Mouse (Mus musculus) frontal cortex, adult (tissue): ENCODE data around the gene Kirrel.

Experiments
- ATAC-seq: cut with Nextera tagmentation; 2 replicates; pipeline ENCODE4 v1.9.2; 2017; ENCODE audit warnings: mild to moderate bottlenecking, moderate library complexity, mixed read lengths; ENCODE audit not compliant: low TSS enrichment

Gene Kirrel

DNA sequence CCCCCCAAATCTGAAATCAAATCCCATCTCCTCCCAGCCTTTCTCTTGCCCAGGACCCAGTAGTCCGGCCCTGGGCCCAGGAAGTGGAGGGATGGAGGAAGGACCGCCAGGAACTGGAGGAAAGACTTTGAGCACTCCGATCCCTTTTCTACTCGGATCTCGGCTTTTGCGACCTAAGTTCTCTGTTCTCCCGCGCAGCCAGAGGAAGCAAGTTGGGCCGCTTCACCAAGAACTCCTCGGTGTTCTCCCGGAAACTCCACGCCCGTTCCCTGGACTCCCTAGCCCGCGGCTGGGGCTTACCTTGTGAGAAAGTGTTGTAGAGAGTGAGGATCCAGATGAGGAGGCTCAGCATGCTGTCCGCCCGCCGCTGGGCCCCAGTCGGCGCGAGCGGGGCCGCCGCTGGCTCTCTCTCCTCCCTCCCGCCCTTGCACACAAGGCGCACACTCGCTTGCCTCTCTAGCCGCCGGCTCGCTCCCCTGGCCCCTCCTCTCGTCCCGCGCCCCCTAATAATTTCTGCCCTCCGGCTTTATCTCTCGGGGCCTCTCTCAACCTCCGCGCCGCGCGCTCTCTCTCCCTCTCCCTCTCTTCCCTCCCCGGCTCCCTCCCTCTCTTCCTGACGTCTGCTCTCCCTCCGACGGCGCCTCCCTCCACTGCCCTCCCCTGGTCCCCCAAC, at the start of gene Kirrel:
TSS of gene Kirrel (minus strand) at position 652 of the 673 bp plus-strand sequence.
- peak; percentile 68 for ATAC-seq

DNA sequence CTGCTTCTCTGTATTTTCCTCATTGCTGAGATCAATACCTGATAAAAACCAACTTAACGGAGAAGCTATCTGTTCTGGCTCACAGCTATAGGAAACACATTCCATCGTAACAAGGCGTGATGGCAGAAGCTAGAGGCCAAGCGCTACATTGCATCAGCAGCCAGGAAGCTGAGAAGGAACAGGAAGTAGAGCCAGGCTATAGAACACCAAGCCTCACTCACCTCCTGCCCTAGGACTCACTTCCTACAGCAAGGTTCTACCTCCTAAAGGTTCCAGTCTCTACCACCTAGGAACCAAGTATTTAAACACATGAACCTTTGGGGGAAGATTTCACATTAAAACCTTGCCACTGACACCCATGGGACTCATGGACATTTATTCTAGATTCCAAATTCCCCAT, 49.1 kb upstream of the Kirrel start:
- no peak for ATAC-seq

DNA sequence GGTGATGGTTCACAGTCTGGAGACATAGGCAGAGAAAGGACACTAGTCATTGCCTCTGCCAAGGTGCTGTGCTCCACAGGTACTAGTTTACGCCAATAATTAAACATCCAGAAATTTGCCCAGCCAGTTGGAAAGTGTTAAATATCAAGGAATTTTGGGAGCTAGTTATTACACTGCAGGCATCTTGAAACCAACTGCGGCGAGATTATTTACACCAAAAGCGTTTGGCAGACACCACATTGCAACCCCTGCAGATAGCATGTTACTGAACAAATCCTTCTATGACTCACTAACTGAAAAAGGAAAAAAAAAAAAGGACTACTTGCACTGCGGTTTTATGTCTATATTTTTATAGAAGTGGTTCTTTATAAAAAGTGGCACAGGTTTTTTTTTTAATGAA, 47.8 kb upstream of the Kirrel start:
- ATAC-seq = no peak

DNA sequence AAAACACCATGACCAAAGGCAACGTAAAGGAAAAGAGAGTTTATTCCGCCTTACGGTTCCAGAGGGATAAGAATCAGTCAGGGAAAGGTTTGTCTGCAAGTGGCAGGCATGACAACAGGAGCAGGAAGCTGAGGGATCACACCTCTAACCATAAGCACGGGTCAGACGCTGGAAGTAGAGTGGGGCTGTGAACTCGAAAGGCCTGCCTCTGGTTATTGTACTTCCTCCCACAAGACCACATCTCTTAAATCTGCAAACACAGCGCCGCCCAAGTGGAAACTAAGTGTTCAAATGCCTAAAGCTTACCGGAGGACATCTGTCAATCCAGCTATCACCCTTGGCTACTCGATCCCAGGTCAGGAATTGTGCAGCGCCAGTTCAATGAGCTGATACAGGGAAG, 40.6 kb upstream of the Kirrel start:
- ATAC-seq = no peak

DNA sequence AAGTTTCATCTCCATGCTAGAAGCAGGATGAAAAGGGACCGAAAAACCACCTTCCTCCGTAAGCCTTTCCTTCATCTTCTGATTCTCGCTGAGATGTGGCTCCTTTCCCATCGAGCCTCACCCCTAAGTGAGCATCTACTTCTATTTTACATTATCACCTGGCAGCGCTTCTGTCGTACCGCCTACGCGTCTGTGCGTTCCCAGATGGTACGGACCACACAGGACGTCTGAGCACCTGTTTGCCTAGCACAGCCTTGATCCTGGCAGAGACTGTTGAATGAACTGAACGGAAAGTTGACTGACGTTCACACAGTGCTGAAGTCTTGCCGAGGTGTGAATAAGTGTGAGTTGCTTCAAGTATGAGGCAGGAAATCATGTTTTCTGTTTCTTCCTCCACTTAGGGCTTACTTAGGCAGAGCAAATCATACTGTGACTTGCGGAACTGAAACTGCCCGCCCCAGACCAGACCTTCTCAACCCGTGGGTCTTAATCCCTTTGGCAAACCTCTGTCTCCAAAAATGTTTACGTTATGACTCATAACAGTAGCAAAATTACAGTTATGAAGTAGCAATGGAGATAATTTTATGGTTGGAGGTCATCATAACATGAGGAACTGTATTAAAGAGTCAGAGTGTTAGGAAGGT, 39.8 kb upstream of the Kirrel start:
- ATAC-seq = peak; percentile 31; the same call in 1 of the 2 replicates

DNA sequence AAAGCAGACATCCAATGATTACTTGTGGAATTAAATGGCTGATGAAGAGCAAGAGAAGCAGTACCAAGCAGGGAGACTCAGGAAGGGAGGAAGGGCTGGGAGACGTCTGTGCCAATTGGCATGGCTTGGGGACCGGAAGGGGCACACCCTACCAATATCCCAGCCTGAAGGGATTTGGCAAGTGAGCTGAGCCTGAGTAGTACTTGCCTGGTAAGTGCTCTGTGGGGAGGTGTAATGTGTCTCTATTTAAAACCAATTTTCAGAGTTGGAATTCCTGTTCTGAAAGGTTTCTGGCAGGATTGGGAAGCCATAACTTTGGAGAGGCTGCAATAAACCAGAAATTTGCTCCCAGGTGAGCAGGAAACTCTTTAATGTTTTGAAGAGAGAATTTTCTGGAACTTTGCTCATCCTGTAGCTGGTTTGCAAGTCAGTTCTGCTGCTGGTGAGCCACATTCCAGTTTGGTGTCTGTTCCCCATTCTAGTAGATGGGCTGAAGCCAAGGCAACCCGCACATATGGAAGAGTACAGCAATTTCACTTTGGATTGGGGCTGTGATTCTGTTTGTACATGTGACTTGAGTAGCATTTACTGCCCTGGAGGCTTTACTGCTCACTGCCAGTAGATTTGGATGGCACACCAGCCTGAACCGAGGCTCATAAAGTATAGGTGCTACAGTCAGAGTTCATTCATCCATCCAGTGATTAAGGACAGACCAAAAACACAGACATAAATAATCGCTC, 32.0 kb upstream of the Kirrel start:
- ATAC-seq = no peak

DNA sequence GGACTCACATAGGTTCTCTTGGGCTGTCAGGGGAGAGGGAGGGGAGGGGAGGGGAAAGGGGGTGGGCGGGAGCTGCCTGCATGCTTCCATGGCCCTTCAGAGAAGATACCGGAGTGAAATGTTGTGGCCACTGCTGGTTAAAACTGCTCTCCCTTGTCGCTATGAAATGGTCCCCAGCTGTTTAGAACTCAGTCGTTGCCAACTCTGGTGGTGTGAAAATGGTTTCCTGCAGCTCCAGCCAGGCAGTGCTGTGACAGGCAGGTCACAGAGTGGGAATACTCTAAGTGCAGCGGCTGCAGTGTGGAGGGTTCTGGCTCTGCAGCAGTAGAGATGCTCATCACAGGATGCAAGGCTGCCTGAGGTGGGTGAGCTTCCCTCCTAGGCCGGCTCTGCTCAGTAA, 22.1 kb upstream of the Kirrel start:
- ATAC-seq = no peak

DNA sequence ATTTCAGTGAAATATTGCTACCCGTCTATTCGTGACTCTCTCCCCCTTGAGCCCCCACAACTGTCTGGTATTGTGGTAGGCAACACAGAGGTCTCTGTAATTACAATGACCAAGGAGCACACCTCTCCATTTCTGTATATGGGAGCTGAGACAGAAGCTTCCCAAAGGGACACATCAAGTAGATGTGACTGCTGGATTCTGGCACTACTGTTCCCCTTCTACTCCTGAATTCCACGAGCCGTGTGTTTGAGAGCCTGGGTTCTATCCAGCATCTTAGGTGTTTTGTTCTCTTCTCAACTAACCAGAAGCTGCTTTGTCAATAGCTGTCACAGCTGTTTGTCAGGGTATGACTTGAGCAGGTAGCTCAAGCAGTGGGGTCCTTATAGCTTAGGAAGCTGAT, 20.5 kb upstream of the Kirrel start:
- no peak for ATAC-seq

DNA sequence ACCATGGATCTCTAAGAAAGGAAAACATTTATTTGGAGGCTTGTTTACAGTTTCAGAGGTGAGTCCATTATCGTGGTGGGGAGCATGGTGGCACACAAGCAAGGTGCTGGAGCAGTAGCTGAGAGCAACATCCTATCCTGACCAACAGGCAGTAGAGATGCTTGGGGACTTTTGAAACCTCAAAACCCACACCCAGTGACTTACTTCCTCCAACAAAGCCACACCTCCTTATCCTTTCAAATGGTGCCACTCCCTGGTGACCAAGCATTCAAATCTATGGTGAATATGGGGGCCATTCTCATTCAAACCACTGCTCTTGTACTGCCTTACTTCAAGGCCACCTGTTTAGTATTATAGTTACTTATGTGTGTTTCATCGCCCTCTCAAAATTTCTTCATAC, 20.0 kb upstream of the Kirrel start:
- ATAC-seq = no peak

DNA sequence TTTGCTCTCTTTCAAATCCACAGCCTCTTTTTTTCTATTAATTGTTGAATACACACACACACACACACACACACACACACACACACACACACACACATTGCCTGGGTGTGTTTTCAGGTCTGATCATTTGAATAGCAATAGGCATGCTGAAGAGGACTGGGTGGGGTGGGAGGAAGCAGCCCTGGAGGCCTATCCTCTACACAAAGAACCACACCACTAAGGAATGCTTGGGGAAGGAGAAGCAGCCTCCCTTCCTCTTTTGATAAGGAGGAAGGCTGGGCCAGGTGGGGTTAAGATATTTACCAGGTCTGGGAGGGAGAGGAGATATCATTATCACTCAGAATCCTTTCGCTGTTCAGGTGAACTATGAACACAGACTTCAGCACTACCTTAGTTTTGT, 19.2 kb upstream of the Kirrel start:
- ATAC-seq = no peak

DNA sequence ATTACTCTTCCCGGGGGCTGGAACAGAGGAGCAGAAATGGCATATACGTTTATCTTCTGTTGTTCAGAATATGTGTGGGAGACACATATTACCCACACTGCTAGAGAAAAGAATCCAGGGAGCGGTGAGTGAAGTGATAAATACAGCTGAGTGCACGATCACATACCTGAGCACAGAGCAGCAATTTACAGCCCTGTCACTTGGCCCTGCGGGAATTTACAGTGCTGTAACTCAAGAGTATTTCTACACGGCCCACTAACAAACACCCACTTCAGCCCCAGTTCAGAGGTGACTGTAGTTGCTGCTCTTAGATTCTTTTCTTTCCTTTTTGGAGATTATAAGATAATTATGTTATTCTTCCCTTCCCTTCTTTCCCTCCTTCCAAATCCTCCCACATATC, 18.8 kb upstream of the Kirrel start:
- no peak for ATAC-seq

DNA sequence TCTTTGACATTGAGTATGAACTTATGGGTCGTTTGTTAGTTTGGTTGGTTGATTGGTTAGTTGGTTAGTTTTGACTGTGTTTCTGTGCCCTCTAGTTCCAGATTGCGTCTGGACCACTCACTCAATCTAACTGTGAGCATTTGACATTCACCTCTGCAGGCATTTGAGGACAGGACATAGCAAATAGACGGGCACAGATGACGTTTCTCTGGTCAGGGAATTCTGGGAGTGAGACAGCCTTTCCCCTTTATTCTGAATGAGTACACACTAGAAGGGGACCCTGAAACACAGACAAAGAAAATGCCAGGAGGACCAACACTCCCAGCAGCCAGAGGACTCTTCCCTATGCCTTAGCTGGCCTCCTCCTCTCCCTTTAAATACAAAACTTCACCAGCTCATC, 2.1 kb upstream of the Kirrel start:
- no peak for ATAC-seq

DNA sequence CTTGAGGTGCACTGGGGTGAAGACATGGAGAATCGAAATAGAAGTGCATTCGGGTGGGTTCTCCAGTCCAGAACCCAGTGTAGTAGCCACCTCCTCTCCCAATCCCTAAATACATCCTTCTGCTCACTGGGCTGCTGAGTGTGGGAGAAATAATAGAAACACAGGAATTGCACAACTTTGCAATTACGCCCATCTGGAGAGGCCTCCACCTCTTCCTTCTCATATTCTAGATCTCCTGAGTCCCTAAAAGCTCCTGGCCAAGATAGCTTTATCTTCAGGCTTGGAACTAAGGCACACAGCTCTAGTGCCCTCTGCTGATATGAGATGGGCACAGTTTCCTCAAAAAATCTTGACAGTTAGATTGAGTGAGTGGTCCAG, 880 bp upstream of the Kirrel start:
- peak; percentile 43 for ATAC-seq

DNA sequence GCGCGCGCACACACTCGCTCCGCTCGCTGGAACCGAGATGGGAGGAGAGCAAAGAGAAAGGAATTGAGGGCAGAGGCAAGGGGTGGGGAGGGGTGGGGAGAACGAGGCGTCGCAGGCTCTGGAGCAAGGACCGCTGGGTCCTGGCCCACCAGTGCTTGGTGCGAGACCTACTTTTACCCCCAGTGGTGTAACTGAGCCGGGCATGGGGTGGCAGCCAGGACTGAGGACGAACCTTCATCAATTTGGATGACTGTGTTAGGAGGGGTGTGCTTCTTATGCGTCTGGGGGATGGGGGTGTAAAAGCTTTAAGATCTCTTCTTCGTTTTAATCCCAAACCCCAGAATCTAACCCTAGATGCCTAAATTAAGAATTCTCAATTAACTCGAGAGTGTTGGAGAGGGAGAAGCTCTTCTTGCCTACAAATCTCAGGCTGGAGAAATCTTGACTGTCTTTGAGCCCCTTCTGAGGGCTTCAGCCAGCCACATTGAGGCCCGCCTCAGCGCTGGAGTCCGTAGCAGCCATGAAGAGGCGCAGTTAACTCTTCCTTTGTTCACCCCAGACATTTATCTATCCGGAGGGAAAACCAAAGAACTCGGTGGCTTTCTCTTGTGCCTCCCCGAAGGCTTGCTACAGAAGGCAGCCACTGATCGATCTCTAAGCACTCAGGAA, 356 bp upstream of the Kirrel start:
- no peak for ATAC-seq

DNA sequence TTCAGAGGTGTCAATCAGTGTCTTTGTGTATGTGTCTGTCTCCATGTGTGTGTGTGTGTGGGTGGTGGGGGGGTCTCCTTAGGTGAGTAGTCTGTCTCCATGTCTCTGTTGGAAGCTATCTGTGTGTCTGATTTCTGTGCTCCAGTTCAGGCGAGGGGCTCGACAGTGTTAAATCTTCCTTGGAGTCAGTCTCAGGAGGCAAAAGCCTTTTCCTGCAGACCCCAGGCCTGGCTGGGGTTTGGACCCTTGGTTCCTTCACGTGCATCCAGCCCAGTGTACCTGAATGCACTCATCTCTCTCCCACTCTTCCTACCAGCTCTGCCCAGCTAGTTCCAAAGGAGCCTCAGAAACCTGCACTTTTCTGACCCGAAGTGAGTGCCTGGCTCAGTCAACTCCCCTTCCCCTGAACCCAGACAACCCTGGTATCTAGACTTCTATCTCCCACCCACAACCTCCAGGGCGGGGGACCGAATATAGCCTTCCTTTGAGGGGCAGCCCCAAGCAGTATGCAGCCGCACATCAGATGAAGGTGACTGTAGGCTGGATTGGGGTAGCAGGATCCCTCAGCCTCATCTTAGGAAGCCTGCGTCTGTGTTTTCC, 961 bp downstream of the Kirrel start:
- ATAC-seq = no peak

DNA sequence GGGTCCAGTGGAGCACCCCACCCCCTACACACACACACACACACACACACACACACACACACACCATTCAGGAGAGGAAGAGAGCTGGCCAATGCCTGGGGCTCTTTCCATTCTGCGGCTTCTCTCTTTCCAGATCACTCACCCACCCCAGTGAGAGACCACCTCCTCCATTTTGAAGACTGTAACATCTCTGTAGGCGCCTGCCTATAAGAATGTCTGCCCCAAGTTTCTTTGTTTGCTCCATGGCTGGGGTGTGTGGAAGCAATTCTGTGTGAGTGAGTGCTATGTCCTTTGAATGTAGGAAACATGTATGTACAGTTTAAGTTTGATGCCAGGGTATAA, 1.5 kb downstream of the Kirrel start:
- no peak for ATAC-seq

DNA sequence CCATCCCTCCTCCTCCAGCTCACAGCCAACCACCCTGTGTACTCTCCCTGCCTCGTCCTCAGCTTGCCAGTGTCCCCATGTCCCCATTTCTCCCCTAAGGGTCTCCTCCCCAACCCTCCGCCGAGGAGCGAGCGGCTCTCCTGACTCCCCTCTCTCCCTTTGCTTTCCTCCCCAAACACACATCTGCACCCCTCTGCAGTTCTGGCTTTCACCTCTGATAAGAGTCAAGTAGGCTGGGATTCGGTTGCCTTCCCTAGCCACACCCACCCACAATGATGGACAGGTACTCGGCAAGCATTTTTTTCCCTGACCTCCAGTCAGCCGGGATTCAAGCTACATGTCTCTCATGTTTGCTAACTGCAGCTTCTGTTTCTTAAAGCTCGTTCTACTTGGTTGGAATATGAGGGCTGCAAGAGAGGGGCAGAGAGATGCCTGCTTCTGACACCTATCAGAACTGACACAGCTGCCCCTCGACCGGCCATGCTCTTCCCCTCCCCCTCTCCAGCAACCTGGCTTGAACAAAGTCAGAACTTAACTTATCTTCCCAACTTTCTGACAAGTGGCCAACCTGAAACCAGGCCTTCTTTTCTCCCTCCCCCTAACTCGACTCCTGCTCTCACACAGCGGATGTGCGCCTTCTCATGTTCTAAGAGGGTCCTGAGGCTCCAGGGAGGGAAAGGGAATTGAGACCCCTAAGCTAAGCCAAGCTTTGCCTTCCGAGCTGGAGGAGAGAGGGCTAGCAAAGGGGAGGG, 2.0 kb downstream of the Kirrel start:
- ATAC-seq = peak; percentile 24; the same call in 1 of the 2 replicates

DNA sequence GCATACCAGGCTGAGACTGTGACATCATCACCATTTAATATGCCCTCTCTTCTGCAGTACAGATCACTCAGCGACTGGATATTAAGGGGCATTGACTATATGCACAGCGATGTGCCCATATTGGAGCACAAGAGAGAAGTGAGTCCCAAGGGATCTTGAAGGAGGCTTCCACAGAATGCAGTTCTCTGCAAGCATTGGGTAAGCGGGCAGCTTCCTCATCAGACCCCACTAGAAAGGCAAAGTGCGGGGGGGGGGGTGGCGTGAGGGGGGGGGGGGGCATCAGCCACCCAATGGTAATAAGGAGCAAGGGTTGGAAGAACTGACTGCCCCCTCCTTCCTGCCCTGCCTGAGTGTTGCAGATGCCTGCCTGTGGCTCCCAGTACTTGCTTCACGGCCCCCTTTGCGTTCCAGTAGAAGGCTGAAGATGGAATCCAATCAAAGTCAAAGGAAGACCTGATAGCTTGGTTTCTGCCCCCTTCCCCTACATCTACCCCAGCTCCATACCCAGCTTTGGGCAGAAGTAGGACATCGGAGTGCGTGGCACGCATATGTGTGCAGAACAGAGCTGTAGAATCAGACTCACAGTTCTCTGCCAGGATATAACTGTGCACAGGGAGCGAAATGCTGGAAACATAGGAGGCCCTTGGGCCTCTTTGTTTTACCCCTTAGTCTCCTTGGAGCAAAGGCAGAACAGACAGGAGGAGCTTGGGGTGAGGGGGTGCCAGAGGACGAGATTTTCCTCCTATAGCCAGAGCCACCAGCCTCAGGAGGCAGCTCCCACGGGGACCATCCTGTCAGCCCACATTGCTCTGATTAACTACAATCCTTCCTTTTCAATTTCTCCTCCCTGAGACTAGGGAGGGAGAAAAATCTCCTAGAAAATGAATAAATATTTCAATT, 3.1 kb downstream of the Kirrel start:
- peak; percentile 38; the same call in 1 of the 2 replicates for ATAC-seq

DNA sequence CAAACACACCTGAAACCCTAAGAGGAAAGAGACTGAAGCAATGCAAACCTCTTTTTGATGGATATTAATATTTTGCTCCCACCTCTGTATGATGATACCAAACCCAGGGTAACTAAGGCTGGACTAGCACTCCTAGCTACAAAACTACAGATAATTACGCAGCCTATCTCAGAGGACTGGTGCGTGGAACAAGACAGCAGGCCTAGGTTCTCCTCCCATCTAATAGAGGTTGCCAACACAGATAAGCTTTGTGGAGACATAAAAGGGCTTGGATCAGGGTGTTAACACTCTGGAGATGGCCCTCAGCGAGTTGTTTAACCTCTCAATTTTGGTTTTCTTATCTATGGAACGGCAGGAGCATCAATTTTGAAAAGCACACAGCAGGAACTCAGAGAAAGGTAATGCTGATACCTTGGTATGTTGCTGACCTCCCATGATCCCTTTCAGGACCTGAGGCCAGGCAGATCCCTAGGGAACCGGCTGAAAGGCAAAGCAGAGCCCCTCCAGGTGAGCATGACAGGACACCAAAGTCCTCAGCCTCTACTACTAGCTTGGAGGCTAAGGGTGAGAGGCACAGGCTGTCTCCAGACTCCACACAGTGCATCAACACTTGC, 5.0 kb downstream of the Kirrel start:
- no peak for ATAC-seq

DNA sequence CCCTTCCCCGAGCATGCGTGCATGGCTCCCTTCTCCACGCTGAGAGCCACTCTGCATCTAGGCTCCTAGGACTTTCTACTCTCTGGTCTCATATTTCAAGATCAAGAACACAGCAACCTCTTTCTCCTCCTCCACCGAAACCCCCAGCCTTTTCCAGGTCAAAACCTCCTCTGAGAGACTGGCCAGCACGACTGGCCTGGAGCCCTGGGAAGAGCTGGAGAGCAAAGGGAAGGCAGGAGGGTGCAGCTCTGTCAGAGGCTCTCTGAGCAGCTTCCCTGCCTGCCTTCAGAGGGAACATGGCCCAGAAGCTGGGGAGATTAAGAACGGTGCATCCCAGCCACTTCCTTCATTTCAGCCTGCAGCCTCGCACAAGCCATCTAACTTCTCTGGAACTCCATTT, 5.8 kb downstream of the Kirrel start:
- no peak for ATAC-seq
